Mouse (Mus musculus) neural tube, embryonic 15.5 days (tissue): ENCODE data around the gene Vps8. TPM values are rescaled to one million over a fixed set of nuclear protein-coding genes. Genes with fewer than 3 reads are reported as not detected.

Experiments used
- ATAC-seq: fragments of 200-750 bp; cut with Nextera tagmentation; 2 replicates; pipeline ENCODE4 v1.8.0; 2017; ENCODE audit warnings: mild to moderate bottlenecking, moderate TSS enrichment, moderate library complexity; ENCODE audit not compliant: low FRiP score
- H3K27ac ChIP-seq: fragments of 300-500 bp; sonication (generic); replicated peaks from 2 replicates; pipeline ENCODE4 v1.5.1; 2015; ENCODE audit warnings: mild to moderate bottlenecking, inconsistent platforms
- H3K27me3 ChIP-seq: fragments of 300-500 bp; sonication (generic); replicated peaks from 2 replicates; pipeline ENCODE4 v1.6.1; 2015; ENCODE audit warnings: inconsistent platforms
- H3K36me3 ChIP-seq: fragments of 300-500 bp; sonication (generic); 2 replicates; pipeline ENCODE4 v1.6.1; 2015; ENCODE audit warnings: inconsistent platforms
- H3K4me1 ChIP-seq: fragments of 300-500 bp; sonication (generic); 2 replicates; pipeline ENCODE4 v1.6.1; 2015; ENCODE audit warnings: inconsistent platforms
- H3K4me2 ChIP-seq: fragments of 300-500 bp; sonication (generic); 2 replicates; pipeline ENCODE4 v1.6.1; 2015; ENCODE audit warnings: inconsistent platforms, mild to moderate bottlenecking, moderate library complexity
- H3K4me3 ChIP-seq: fragments of 300-500 bp; sonication (generic); replicated peaks from 2 replicates; pipeline ENCODE4 v1.5.1; 2015; ENCODE audit warnings: mild to moderate bottlenecking, inconsistent platforms
- H3K9ac ChIP-seq: fragments of 300-500 bp; sonication (generic); replicated peaks from 2 replicates; pipeline ENCODE4 v1.6.1; 2015; ENCODE audit warnings: mild to moderate bottlenecking, inconsistent platforms
- H3K9me3 ChIP-seq: fragments of 300-500 bp; sonication (generic); replicated peaks from 2 replicates; pipeline ENCODE4 v1.6.1; 2016; ENCODE audit warnings: inconsistent platforms
- WGBS: fragments of 180-500 bp; shearing (Covaris S2); methylation state at CpG from one replicate; pipeline ENCODE4 v1.1.7; 2015; ENCODE audit warnings: mixed read lengths; 5-methylcytosine and 5-hydroxymethylcytosine counted together
- polyA plus RNA-seq: library from polyadenylated mRNA; unstranded; fragments of >200 nt; fragmentation: Nextera tagmentation; extraction: Ambion mirVana; gene quantifications from 2 replicates; pipeline ENCODE4 v1.2.1, GENCODE M21; 2015

Vps8 gene
- polyA plus RNA-seq, 1 experiment from 2014 or later: 34.1 TPM

DNA sequence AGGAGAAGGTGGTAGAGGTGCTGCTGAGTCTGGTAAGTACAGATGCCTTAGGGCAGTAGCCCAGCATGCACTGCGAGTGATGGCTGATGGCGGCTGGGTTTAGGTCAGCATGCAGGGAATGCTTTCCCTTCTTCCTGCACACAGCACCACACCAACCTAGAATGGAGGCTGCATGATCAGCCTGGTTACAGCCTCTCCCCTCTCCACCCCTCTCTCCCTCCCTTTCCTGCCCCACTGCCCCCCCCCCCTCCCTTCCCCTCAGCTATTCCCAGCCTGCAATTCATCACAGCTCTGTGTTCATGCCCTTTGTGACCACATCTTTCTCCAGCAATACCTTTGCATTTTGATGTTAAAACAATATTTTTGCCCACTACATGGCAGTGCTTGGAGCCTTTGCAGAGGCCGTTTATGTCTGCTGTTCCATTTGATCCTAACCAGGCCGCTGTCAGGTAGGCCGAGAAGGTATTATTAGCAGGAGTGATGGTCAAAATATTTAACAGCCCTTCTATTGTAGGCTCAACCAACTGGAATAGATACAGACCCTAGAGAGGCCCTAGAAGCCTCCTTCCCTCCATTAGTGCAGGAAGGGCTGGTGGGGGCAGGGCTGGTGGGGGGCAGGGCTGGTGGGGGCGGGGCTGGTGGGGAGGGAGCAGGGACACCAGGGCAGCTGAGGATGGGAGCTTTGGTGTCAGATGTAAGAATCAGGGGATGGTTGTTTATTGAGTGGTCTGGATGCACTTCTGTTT, 17.5 kb upstream of the Vps8 start:
- Histone ChIP-seq H3K36me3 (no peaks in the 10 kb centered on the region), H3K9me3 (no peaks in the 10 kb centered on the region), H3K9ac (no peak overlapping the region), H3K27ac (no peak overlapping the region), H3K4me3 (no peak overlapping the region), H3K4me1 (0 out of 2 replicates have a peak, but pooled peaks cover 7% of the 10 kb centered on the region), H3K27me3 (no peaks in the 10 kb centered on the region), H3K4me2 (no peak overlapping the region)
- 43% methylated on average over 6 of the region's 6 CpGs for WGBS
- no peak for ATAC-seq

DNA sequence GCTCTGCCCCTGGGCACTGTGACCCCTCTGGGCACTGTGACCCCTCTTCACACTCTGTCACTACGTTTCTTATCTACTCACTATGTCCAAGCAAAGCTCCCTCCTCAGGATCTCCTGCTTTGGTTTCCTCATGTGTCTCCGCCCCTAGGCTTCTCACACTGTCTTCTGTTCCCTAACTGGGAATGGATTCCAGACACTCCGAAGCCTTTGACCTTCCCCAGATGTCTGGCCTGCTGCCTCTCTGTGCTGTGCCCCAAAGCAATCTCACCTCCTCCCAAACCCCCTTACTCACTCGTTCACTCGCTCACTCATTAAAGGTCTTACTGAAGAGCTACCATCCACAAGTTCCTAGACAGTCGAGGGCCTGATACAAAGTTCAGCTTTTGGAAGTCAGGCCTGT, 16.8 kb upstream of the Vps8 start:
- Histone ChIP-seq H3K9ac (no peak overlapping the region), H3K4me1 (0 out of 2 replicates have a peak, but pooled peaks cover 7% of the 10 kb centered on the region), H3K27ac (no peak overlapping the region), H3K9me3 (no peaks in the 10 kb centered on the region), H3K27me3 (no peaks in the 10 kb centered on the region), H3K4me3 (no peak overlapping the region), H3K36me3 (no peaks in the 10 kb centered on the region), H3K4me2 (no peak overlapping the region)
- ATAC-seq: no peak
- WGBS: 74% methylated on average over 6 of the region's 6 CpGs

DNA sequence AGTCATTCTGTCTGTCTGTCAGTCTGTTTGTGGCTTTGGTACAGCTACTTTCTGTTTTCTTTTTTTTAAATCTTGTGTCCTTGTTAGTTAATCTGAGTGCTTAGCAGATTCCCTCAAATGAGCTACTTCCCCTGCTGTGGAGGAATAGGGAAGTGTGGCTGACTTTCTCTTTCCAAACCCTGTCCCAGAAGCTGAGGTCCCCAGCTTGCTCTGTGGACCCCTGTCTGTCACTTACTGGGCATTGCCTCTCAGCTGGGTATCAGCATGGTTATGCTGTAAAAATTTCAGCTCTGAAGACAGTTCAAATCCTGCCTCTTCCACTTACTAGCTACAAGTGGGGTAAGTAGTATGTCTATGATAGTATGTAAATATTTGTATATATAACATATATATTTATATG, 11.1 kb upstream of the Vps8 start:
- Histone ChIP-seq H3K9ac (no peak overlapping the region), H3K36me3 (no peaks in the 10 kb centered on the region)

DNA sequence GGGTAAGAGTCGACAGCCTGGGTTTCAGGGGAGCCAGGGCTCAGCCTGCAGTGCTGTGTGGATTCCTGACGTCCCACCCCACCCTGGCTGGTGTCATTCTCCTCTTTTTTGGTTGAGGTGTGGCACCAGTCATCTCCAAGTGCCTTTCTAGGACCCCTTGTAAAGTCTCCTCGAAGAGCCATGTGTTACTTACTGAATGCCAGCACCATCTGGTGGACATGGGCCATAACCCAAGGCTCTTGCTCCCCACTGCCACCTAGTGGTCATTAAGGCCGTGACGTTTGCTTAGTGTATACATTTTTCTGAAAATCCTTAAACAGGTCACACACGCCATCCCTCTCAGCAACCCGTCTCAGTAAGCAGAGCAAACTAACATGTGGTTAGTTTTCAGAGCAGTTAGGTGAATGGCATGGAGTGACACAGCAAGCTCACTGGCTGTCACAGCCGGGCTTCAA, 10.3 kb upstream of the Vps8 start:
- 20% methylated on average over 8 of the region's 8 CpGs for WGBS
- no peak overlapping the region for H3K4me3 ChIP-seq
- no peaks in the 10 kb centered on the region for H3K27me3 ChIP-seq
- no peaks in the 10 kb centered on the region for H3K36me3 ChIP-seq
- no peaks in the 10 kb centered on the region for H3K4me1 ChIP-seq
- ATAC-seq: peak; percentile 65; the same call in 1 of the 2 replicates
- H3K27ac ChIP-seq: no peak overlapping the region
- no peak overlapping the region for H3K9ac ChIP-seq
- no peaks in the 10 kb centered on the region for H3K9me3 ChIP-seq
- no peak overlapping the region for H3K4me2 ChIP-seq

More for the DNA sequence above, 11.1 kb upstream of the Vps8 start:
- H3K4me2 ChIP-seq: no peak overlapping the region
- no peaks in the 10 kb centered on the region for H3K9me3 ChIP-seq
- H3K4me1 ChIP-seq: no peaks in the 10 kb centered on the region
- H3K27ac ChIP-seq: no peak overlapping the region
- H3K27me3 ChIP-seq: no peaks in the 10 kb centered on the region
- ATAC-seq: no peak
- H3K4me3 ChIP-seq: no peak overlapping the region

DNA sequence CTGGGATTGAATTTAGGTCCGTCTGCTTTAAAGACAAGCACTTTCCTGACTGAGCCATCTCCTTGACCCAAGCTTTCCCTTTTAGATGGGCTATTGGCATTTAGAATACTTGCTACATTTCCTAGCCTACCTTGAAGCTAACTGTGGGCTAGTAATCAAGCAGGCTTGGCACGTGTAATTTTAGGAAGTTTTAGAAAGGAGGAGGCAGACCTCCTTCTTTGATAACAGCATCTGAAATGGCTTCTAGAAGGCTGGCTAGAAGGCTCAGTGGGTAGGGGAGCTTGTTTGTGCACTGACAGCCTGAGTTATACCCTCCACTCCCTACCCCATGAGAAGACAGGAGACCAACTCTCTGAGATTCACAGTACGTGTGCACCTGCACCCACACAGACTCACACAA, 9.1 kb upstream of the Vps8 start:
- Histone ChIP-seq H3K27ac (no peak overlapping the region), H3K4me2 (no peak overlapping the region), H3K9ac (no peak overlapping the region), H3K27me3 (no peaks in the 10 kb centered on the region), H3K36me3 (no peaks in the 10 kb centered on the region), H3K4me1 (no peaks in the 10 kb centered on the region), H3K9me3 (no peaks in the 10 kb centered on the region), H3K4me3 (no peak overlapping the region)
- WGBS: 81% methylated on average over 3 of the region's 3 CpGs
- no peak for ATAC-seq

DNA sequence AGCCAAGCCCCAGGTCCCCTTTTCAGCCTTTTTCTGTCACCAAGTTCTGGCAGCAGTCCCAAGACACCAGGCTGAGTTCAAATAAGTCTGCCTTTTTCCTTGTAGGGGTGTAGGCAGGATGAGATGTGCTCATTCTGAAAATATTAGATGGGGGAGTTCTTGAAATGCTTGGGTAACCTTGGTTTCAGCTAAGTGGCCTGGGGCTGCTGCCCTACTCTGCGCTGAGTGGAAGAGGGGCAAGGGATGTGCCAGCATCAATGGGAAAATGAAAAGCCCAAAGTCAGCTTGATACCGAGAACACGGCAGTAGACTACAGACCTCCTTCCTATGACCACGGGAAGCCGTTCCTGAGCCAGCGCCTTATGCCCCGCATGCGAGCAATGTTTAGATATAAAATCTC, 7.8 kb upstream of the Vps8 start:
- no peaks in the 10 kb centered on the region for H3K36me3 ChIP-seq
- 96% methylated on average over 8 of the region's 8 CpGs for WGBS

DNA sequence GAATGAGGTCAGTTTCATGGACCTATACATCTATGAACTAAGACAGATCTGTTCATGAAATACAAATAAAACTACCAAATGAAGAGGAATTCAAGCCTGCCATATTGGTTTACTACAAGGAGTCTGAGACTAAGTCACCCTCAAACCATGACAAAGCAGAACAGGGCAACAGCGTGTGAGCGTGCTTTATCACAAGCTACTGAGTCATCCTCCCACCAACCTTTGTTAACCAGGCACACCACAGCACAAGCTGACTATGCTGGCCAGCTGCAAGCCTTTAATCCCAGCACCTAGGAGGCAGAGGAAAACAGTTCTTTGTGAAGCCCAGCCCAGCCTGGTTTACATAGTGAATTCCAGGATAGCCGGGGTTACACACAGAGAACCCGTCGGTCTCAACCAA, 4.9 kb upstream of the Vps8 start:
- ATAC-seq: no peak
- H3K27me3 ChIP-seq: no peaks in the 10 kb centered on the region
- no peak overlapping the region for H3K27ac ChIP-seq
- H3K4me3 ChIP-seq: no peak overlapping the region
- no peak overlapping the region for H3K9ac ChIP-seq
- no peaks in the 10 kb centered on the region for H3K36me3 ChIP-seq
- WGBS: 59% methylated on average over 5 of the region's 5 CpGs
- H3K4me2 ChIP-seq: no peak overlapping the region
- H3K9me3 ChIP-seq: no peaks in the 10 kb centered on the region
- H3K4me1 ChIP-seq: peaks cover 3% of the 10 kb centered on the region; the same call in 1 of the 2 replicates

More for the DNA sequence above, 7.8 kb upstream of the Vps8 start:
- Histone ChIP-seq H3K4me2 (no peak overlapping the region), H3K27me3 (no peaks in the 10 kb centered on the region), H3K9ac (no peak overlapping the region), H3K9me3 (no peaks in the 10 kb centered on the region), H3K4me1 (no peaks in the 10 kb centered on the region), H3K27ac (no peak overlapping the region), H3K4me3 (no peak overlapping the region)
- no peak for ATAC-seq

DNA sequence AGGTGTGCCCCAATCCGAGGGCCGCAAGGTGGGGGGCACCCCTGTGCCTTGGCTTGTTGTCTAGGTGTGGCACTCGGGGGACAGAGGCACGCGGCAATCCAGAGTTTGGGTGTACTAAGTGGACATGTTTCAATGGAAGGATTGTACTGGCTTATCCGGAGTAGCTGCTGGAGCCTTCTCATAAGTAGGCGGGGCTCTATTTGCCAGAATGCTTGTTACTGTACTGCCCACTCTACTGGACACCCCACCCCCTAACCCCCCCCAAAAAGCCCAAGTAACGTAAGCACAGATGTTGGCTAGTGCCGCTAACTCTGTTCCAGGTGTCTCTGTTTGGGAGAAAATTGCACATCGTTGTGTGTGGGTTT, 610 bp downstream of the Vps8 start:
- WGBS: 4% methylated on average over 10 of the region's 10 CpGs
- Histone ChIP-seq H3K27ac (peak overlapping the region; percentile 85), H3K4me3 (peak overlapping the region; percentile 98), H3K36me3 (no peaks in the 10 kb centered on the region), H3K9me3 (no peaks in the 10 kb centered on the region), H3K4me2 (peak overlapping the region; percentile 91), H3K9ac (peak overlapping the region; percentile 94), H3K4me1 (peaks cover 12% of the 10 kb centered on the region; the same call in 1 of the 2 replicates), H3K27me3 (no peaks in the 10 kb centered on the region)
- ATAC-seq: peak; percentile 68

DNA sequence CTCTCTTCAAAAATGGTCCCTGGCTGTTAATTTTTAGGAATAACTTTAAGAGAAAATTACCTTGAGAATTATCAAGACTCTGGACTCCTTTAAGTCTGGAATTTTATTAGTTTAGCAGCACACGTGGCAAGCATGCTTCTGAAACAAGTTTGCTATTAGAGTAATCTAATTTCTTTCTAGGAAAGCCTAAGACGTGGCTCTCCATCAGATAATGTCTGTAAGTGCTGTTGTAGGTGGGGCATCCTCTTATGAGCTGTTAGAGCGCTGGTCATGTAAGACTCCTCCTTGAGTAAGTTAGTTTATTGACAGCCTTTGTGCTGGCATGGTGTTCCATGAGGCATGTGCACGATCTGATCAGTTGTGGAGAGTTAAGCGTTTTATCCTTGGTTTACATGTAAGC, 5.2 kb downstream of the Vps8 start:
- no peak overlapping the region for H3K4me3 ChIP-seq
- ATAC-seq: no peak
- H3K4me1 ChIP-seq: peaks cover 9% of the 10 kb centered on the region; the same call in 1 of the 2 replicates
- no peak overlapping the region for H3K27ac ChIP-seq
- no peaks in the 10 kb centered on the region for H3K9me3 ChIP-seq
- H3K36me3 ChIP-seq: no peaks in the 10 kb centered on the region
- no peak overlapping the region for H3K4me2 ChIP-seq
- no peaks in the 10 kb centered on the region for H3K27me3 ChIP-seq
- 87% methylated on average over 5 of the region's 5 CpGs for WGBS
- H3K9ac ChIP-seq: no peak overlapping the region

DNA sequence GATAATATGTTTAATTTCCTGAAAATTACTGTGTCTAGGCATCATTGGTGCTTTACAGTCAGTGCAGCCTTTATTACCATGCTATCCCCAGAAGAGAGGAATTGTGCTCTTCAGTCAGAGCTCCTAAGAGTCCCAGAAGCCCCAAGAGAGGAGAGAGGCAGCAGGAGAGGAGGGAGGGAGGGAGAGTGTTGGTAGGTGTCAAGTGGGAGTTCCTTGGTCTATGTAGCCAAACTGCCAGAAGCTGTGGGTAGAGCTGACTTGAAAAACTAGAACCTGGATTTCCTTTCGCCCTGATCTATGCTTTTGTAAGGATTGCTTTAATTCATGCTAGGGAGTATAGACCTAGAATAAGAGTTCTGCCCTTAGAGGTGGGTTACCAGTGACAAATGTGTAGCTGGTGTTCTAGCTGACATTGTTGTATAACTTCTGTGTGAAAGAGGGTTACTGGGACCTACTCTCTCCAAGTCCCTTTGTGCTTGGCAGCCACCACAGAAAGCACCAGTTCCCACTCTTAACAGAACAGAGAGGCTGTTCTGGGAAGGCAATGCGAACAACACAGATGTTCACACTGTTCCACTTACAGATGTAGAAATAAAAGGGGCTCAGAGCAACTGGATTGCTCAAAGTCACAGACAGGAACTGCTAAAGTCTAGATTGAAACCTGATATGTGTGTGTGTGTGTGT, 7.6 kb downstream of the Vps8 start:
- WGBS: 97% methylated on average over 2 of the region's 2 CpGs
- H3K4me3 ChIP-seq: no peak overlapping the region
- H3K9me3 ChIP-seq: no peaks in the 10 kb centered on the region
- no peak for ATAC-seq
- no peak overlapping the region for H3K4me2 ChIP-seq
- H3K4me1 ChIP-seq: no peaks in the 10 kb centered on the region
- H3K27me3 ChIP-seq: no peaks in the 10 kb centered on the region
- H3K27ac ChIP-seq: no peak overlapping the region
- H3K36me3 ChIP-seq: no peaks in the 10 kb centered on the region
- H3K9ac ChIP-seq: no peak overlapping the region

DNA sequence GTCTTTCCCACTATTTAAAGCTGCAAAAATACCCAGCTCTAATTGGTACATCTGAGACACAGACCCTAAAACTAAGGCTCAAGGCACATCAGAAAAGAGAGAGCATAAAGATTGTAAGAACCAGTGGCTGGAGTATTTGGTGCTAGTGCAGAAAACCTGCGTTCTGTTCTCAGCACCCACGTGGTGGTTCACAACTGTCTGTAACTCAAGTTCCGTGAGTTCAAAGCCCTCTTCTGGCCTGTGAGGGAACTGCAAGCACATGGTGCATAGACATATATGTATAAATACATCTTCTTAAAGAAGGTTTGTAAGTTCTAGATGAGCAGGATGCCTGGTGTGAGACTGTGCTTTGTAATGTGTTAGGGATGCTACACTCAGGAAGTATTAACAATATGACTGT, 8.7 kb downstream of the Vps8 start:
- 90% methylated on average over 3 of the region's 3 CpGs for WGBS

DNA sequence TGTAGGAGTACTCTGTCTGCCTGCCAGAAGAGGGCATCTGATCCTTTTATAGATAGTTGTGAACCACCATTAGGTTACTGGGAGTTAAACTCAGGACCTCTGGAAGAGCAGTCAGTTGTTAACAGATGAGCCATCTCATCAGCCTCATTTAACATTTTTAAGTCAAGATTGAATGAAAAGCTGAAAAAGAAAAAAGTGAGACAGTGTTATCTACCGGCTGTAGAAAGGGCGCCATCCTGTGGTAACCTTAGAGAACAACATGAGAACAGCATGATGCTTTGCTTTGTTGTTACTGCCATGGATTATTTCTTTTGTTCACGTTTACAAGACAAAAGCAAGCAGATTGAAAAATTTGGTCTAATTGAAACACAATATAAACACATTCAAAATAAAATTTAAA, 10.6 kb downstream of the Vps8 start:
- H3K9me3 ChIP-seq: no peaks in the 10 kb centered on the region

More for the DNA sequence above, 8.7 kb downstream of the Vps8 start:
- no peaks in the 10 kb centered on the region for H3K27me3 ChIP-seq
- no peak overlapping the region for H3K27ac ChIP-seq
- no peaks in the 10 kb centered on the region for H3K4me1 ChIP-seq
- H3K9me3 ChIP-seq: no peaks in the 10 kb centered on the region
- H3K36me3 ChIP-seq: peaks cover 5% of the 10 kb centered on the region; the same call in 1 of the 2 replicates
- H3K4me2 ChIP-seq: no peak overlapping the region
- no peak overlapping the region for H3K4me3 ChIP-seq
- ATAC-seq: no peak
- no peak overlapping the region for H3K9ac ChIP-seq

More for the DNA sequence above, 10.6 kb downstream of the Vps8 start:
- Histone ChIP-seq H3K4me3 (no peak overlapping the region), H3K27me3 (no peaks in the 10 kb centered on the region), H3K9ac (no peak overlapping the region), H3K4me1 (no peaks in the 10 kb centered on the region), H3K4me2 (no peak overlapping the region), H3K36me3 (peaks cover 19% of the 10 kb centered on the region), H3K27ac (no peak overlapping the region)
- ATAC-seq: no peak
- WGBS: 43% methylated on average over 3 of the region's 3 CpGs
